Mouse (Mus musculus) skeletal muscle tissue, postnatal 0 days (tissue): ENCODE data around the gene Gm49354. TPM values are rescaled to one million over a fixed set of nuclear protein-coding genes. Genes with fewer than 3 reads are reported as not detected.

ENCODE experiments used
- polyA plus RNA-seq: library from polyadenylated mRNA; unstranded; fragments of >200 nt; fragmentation: Nextera tagmentation; extraction: Ambion mirVana; gene quantifications from 2 replicates; pipeline ENCODE4 v1.2.1, GENCODE M21; 2015

Gm49354 gene
- not detected in 2 replicates for polyA plus RNA-seq

GRCm38 (mm10) chr13:59782145-59782544 lies at the start of gene Gm49354:
Gene Gm49354, minus strand, starts transcription at chr13:59782245.

GRCm38 (mm10) chr13:59822507-59823462 lies 40.7 kb upstream of the Gm49354 start, which contains the start of gene Tut7:
Gene Tut7, minus strand, starts transcription at chr13:59823147.

GRCm38 (mm10) chr13:59769296-59770163 lies 12.5 kb downstream of the Gm49354 start, which contains the start of gene Isca1:
Gene Isca1, minus strand, starts transcription at chr13:59769810.

GRCm38 (mm10) chr13:59746711-59747110 lies 35.3 kb downstream of the Gm49354 start, which contains the start of gene 1700014D04Rik:
Gene 1700014D04Rik, minus strand, starts transcription at chr13:59746752.

GRCm38 (mm10) chr13:59731652-59732051 lies 50.4 kb downstream of the Gm49354 start, which contains the start of gene Spata31d1d:
Gene Spata31d1d, minus strand, starts transcription at chr13:59731752.

GRCm38 (mm10) chr13:59711984-59712383 lies 70.1 kb downstream of the Gm49354 start, which contains the start of gene Spata31d1b:
Gene Spata31d1b, plus strand, starts transcription at chr13:59712284.

GRCm38 (mm10) chr13:59710230-59710629 lies 71.8 kb downstream of the Gm49354 start, which contains the start of gene Spata31d1a:
Gene Spata31d1a, minus strand, starts transcription at chr13:59710330.

Other genes with a start within 250 kb of the Gm49354 start
- 7.2 and 11.4 TPM in 2 replicates for gene Agtpbp1, start 197.0 kb downstream of the Gm49354 start, polyA plus RNA-seq
- gene Naa35, start 197.0 kb downstream of the Gm49354 start, polyA plus RNA-seq: 33.9 and 36.4 TPM in 2 replicates
- 12.4 and 13.1 TPM in 2 replicates for gene Golm1, start 106.4 kb downstream of the Gm49354 start, polyA plus RNA-seq
- gene 4921517D22Rik, start 88.1 kb downstream of the Gm49354 start, polyA plus RNA-seq: not detected in 2 replicates
- gene Spata31d1a, start 71.9 kb downstream of the Gm49354 start, polyA plus RNA-seq: not detected in 2 replicates
- not detected in 2 replicates for gene Spata31d1b, start 70.0 kb downstream of the Gm49354 start, polyA plus RNA-seq
- not detected in 2 replicates for gene Spata31d1d, start 50.5 kb downstream of the Gm49354 start, polyA plus RNA-seq
- gene 1700014D04Rik, start 35.5 kb downstream of the Gm49354 start, polyA plus RNA-seq: not detected in 2 replicates
- gene Isca1, start 12.4 kb downstream of the Gm49354 start, polyA plus RNA-seq: 188 and 190 TPM in 2 replicates
- gene Tut7, start 40.9 kb upstream of the Gm49354 start, polyA plus RNA-seq: 26.7 and 28.3 TPM in 2 replicates